Mouse (Mus musculus) embryonic facial prominence, embryonic 13.5 days (tissue): Measurements from ENCODE around the gene Nmbr. TPM values are rescaled to one million over a fixed set of nuclear protein-coding genes. Genes with fewer than 3 reads are reported as not detected.

Source experiments
- ATAC-seq: fragments of 200-750 bp; cut with Nextera tagmentation; 2 replicates; pipeline ENCODE4 v1.8.0; 2017; ENCODE audit warnings: low read depth; ENCODE audit not compliant: insufficient number of reproducible peaks, insufficient read depth, low FRiP score, low TSS enrichment
- H3K27ac ChIP-seq: fragments of 300-500 bp; sonication (generic); 2 replicates; pipeline ENCODE4 v1.5.1; 2015; ENCODE audit warnings: moderate library complexity, mild to moderate bottlenecking, inconsistent platforms
- H3K27me3 ChIP-seq: fragments of 300-500 bp; sonication (generic); 2 replicates; pipeline ENCODE4 v1.6.1; 2015; ENCODE audit warnings: mild to moderate bottlenecking, inconsistent platforms
- H3K36me3 ChIP-seq: fragments of 300-500 bp; sonication (generic); 2 replicates; pipeline ENCODE4 v1.6.1; 2015; ENCODE audit warnings: mild to moderate bottlenecking, inconsistent platforms
- H3K4me1 ChIP-seq: fragments of 300-500 bp; sonication (generic); 2 replicates; pipeline ENCODE4 v1.6.1; 2015; ENCODE audit warnings: inconsistent platforms
- H3K4me2 ChIP-seq: fragments of 300-500 bp; sonication (generic); 2 replicates; pipeline ENCODE4 v1.6.1; 2015; ENCODE audit warnings: moderate library complexity, mild to moderate bottlenecking, inconsistent platforms
- H3K4me3 ChIP-seq: fragments of 300-500 bp; sonication (generic); 2 replicates; pipeline ENCODE4 v1.5.1; 2015; ENCODE audit warnings: mild to moderate bottlenecking, inconsistent platforms
- H3K9ac ChIP-seq: fragments of 300-500 bp; sonication (generic); 2 replicates; pipeline ENCODE4 v1.6.1; 2015; ENCODE audit warnings: mild to moderate bottlenecking, inconsistent platforms
- H3K9me3 ChIP-seq: fragments of 300-500 bp; sonication (generic); 2 replicates; pipeline ENCODE4 v1.6.1; 2016; ENCODE audit warnings: inconsistent platforms
- whole genome bisulfite sequencing: fragments of 180-500 bp; shearing (Covaris S2); methylation state at CpG from one replicate; pipeline ENCODE4 v1.1.7; 2015; ENCODE audit warnings: mixed read lengths; 5-methylcytosine and 5-hydroxymethylcytosine counted together
- polyA plus RNA-seq: library from polyadenylated mRNA; unstranded; fragments of >200 nt; fragmentation: Nextera tagmentation; extraction: Ambion mirVana; gene quantifications from 2 replicates; pipeline ENCODE4 v1.2.1, GENCODE M21; 2015

Nmbr gene
- 0.28 and 0.99 TPM in 2 replicates for polyA plus RNA-seq

DNA sequence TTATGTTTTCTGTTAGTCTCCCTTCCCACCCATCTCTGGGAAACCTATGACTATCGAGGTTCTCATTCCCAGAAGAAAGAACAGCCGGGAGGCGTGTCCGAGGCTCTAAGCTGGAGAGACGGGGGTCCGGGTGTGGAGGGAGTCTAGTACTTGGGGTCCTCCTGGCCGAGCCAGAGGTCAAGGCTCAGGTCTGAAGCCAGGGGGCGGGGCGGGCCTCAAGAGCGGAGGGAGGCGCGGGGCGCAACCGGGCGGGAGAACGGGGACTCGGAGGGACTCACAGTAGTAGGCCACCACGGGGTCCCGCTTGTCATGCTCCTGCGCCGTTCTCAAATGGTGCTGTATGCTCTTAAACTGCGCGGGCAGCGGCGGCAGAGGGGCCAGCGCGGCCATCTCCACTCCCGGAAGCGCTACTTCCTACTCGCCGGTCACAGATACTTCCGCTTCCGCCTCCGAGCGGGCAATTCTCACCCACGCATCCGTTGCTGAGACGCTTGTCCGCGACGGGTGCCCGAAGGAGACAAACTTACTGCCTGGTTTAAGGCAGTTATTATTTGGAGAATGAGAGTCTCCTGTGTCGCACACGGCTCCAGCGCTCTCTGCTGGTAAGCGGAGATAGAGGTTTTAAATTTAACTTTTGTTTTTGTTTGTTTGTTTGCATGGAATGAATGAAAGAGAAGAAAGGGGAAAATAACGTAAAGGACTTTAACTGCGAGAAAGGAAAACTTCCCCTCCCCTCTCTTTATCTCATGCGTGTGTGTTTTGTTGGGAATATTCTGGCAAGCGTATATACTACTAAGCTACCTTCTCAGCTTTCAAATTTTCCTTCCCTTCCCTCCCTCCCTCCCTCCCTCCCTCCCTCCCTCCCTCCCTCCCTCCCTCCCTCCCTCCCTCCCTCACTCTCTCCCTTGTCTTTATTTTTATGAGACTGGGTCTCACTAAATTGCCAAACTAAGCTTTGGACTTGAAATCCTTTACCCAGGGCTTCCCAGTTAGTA, at the start of gene Nmbr, which contains the start of gene Vta1:
Gene Nmbr, plus strand, starts transcription at position 520 of the 995 bp plus-strand sequence.
Gene Vta1, minus strand, starts transcription at position 489 of the 995 bp plus-strand sequence.
- no peaks in the 10 kb centered on the region for H3K36me3 ChIP-seq
- under 1% methylated on average over 50 of the region's 50 CpGs for WGBS
- no peaks in the 10 kb centered on the region for H3K27me3 ChIP-seq
- peak within 1 kb of the TSS; percentile 69 for H3K27ac ChIP-seq
- peak; percentile 94 for ATAC-seq
- H3K4me2 ChIP-seq, result peak within 1 kb of the TSS; percentile 70
- H3K9me3 ChIP-seq, result no peaks in the 10 kb centered on the region
- H3K9ac ChIP-seq, result peak within 1 kb of the TSS; percentile 87
- peaks cover 11% of the 10 kb centered on the region for H3K4me1 ChIP-seq
- peak within 1 kb of the TSS; percentile 94 for H3K4me3 ChIP-seq

DNA sequence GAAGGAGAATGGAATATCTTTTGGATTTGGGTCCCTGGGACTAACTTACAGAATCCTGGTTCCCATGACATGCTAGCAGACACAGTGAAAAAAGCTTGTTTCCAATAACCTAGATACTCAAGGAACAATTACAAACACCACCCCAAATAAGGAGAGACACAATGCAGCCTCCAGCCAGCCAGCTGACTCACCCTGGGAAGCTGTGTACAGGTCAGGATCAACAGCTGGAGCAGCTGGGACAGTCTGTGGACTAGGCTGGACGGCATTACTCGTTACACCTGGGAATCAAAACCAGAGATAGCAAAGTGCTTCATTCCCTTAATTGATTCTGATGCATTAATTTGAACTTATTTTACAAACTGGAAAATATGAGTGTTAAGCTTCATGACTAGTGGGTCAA, 44.5 kb upstream of the Nmbr start:
- Histone ChIP-seq H3K9me3 (no peaks in the 10 kb centered on the region), H3K9ac (no peak overlapping the region), H3K27me3 (no peaks in the 10 kb centered on the region), H3K4me3 (no peak overlapping the region), H3K4me2 (no peak overlapping the region), H3K27ac (no peak overlapping the region), H3K4me1 (no peaks in the 10 kb centered on the region), H3K36me3 (peaks cover 22% of the 10 kb centered on the region)
- no peak for ATAC-seq
- WGBS, result 82% methylated on average over 2 of the region's 2 CpGs

DNA sequence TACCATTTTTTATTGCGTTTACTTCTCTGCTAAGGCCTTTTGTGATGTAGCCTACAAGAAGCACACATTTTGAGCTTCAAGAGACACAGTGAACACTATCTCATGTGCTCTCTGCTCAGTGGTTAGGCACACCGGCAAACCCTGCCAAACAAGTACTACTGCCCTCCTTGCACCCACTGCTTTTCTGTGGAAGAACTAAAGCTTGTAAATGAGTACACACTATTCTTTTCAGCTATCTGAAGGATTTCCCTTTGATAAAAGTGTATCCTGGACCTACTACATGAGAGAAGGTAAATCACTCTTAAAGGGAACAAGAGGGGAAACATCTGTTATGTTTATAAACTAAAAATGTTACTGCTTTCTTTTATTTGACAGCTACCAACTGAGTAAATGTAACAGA, 39.2 kb upstream of the Nmbr start:
- Histone ChIP-seq H3K9me3 (no peaks in the 10 kb centered on the region), H3K4me2 (no peak overlapping the region), H3K27me3 (no peaks in the 10 kb centered on the region), H3K4me1 (no peaks in the 10 kb centered on the region), H3K27ac (no peak overlapping the region), H3K36me3 (peaks cover 32% of the 10 kb centered on the region), H3K9ac (no peak overlapping the region), H3K4me3 (no peak overlapping the region)
- ATAC-seq, result no peak
- 93% methylated on average over 2 of the region's 2 CpGs for WGBS

DNA sequence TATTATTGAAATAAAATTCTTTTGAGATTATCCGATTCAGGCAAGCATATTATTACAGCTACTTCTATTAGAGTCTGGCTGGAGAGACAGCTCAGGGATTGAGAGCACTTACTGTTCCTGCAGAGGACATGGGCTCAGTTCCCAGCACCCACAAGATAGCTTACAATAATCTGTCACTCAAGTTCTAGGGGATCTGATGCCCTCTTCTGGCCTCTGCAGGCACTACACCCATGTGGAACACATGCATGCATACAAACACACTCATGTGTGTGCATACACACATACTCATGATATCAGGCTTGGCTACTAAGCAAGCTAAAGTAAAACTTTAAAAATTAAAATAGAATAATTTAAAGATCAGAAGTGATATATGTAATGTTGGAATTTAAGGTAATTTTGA, 19.7 kb upstream of the Nmbr start:
- Histone ChIP-seq H3K27ac (no peak overlapping the region), H3K4me3 (no peak overlapping the region), H3K9ac (no peak overlapping the region), H3K9me3 (0 out of 2 replicates have a peak, but pooled peaks cover 3% of the 10 kb centered on the region), H3K4me2 (no peak overlapping the region), H3K27me3 (no peaks in the 10 kb centered on the region), H3K36me3 (peaks cover 18% of the 10 kb centered on the region), H3K4me1 (no peaks in the 10 kb centered on the region)
- WGBS, result 93% methylated on average over 1 of the region's 1 CpGs
- no peak for ATAC-seq

DNA sequence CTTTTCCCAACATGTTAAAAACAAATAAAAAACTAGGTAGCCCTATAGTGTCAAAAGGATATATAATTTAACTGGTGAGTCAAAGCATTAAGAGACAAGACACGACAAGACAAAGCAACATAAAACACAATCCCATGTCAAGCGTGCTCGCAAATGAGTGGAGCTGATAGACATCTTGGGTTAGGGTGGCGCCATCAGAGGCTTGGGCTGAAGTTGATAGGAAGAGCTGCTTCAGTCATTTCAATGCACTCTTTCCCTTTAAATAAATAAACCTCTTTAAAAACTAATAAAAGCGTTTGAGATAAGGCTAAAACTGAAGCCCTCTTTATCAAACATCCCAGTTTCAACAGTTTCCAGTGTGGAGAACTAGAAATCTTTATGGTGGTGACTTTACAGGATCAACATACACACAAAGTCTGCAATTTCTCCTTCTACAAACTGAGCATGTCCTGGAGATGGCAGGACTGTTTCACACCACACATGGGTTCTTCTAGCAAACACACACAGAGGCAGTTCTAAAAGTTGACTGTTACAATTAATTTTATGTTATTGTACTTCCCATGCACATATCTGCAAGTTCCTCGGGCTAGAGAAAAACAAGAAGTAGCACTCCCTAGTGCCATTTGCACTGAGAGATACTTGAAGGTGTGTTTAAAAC, 16.5 kb upstream of the Nmbr start:
- WGBS, result 90% methylated on average over 6 of the region's 6 CpGs
- no peak for ATAC-seq
- Histone ChIP-seq H3K27me3 (no peaks in the 10 kb centered on the region), H3K4me2 (no peak overlapping the region), H3K9me3 (0 out of 2 replicates have a peak, but pooled peaks cover 3% of the 10 kb centered on the region), H3K4me3 (no peak overlapping the region), H3K36me3 (peaks cover 18% of the 10 kb centered on the region), H3K27ac (no peak overlapping the region), H3K9ac (no peak overlapping the region), H3K4me1 (no peaks in the 10 kb centered on the region)

DNA sequence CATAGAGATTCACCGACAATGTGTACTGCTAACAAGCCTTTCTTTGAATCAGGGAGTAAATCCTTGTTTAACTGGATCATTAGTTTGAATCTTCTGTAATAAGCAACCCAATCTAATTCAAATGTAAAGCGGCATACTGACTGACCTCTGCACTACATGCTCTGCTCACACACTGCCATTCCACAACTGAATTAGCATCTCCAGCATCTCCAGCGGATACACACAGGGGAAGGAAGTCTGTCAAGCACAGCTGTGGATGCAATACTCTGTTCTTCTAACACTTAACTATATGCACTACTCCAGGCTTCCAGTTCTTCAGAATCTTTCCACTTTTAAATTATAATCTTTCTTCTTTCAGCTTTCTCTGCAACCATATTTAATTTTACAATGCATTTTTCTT, 15.0 kb upstream of the Nmbr start:
- Histone ChIP-seq H3K9ac (no peak overlapping the region), H3K4me1 (no peaks in the 10 kb centered on the region), H3K4me3 (no peak overlapping the region), H3K27ac (no peak overlapping the region), H3K9me3 (0 out of 2 replicates have a peak, but pooled peaks cover 3% of the 10 kb centered on the region), H3K27me3 (no peaks in the 10 kb centered on the region), H3K4me2 (no peak overlapping the region), H3K36me3 (peaks cover 16% of the 10 kb centered on the region)
- no peak for ATAC-seq
- WGBS, result 89% methylated on average over 3 of the region's 3 CpGs

DNA sequence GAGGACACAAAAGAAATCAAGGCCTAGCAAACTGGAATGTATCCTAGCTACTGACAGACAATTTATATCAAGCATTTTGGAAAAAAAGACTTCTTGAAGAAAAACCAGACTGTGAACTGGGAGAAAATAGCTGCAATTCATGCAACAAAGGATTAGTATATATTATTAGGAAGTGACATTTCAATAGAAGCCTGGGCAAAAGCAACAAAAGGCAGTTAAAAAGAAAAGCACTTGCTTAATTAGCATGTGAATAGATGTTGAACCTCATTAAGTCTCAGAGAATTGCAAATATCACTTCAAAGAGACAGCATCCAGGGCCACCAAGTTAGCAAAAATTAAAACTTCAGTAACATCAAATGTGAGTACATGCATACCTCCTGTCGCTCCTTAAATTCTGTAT, 2.2 kb upstream of the Nmbr start:
- Histone ChIP-seq H3K9me3 (no peaks in the 10 kb centered on the region), H3K4me1 (peaks cover 11% of the 10 kb centered on the region), H3K27ac (no peak overlapping the region), H3K4me3 (no peak overlapping the region), H3K27me3 (no peaks in the 10 kb centered on the region), H3K4me2 (0 out of 2 replicates have a peak overlapping the region, but pooled peaks have one; percentile 70), H3K36me3 (no peaks in the 10 kb centered on the region), H3K9ac (no peak overlapping the region)
- WGBS, result 75% methylated on average over 1 of the region's 1 CpGs
- ATAC-seq, result no peak

DNA sequence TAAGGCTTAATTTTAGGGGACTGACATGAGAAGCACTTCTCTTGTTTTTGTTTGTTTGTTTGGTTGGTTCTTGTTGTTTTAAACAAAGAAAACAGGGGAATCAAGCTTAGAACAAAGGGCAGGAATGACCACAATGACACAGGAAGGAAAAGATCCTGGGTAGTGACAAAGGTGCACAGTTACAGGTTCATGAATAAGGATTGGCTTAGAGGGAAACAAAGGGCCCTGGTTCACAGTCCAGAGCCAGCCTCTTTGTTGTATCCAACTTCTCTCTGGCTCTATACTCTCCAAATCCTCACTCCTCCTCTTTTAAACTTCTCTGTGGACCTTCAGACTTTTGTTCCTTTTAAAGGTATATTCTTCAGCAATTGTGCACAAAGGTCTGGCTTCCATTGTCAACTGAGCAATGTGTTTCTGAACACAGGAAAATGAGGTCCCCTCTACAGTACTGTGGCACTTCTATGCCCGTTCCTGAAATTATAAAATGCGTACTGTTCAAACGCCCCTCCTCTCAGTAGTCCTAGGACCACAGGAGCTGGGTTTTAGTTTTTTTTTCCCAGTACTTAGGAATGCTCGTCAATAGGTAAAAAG, 1.5 kb upstream of the Nmbr start:
- Histone ChIP-seq H3K9me3 (no peaks in the 10 kb centered on the region), H3K27me3 (no peaks in the 10 kb centered on the region), H3K4me1 (peaks cover 11% of the 10 kb centered on the region), H3K9ac (0 out of 2 replicates have a peak overlapping the region, but pooled peaks have one; percentile 87), H3K4me3 (peak overlapping the region; percentile 94), H3K27ac (no peak overlapping the region), H3K4me2 (peak overlapping the region; percentile 70), H3K36me3 (no peaks in the 10 kb centered on the region)
- WGBS, result 70% methylated on average over 4 of the region's 4 CpGs
- ATAC-seq, result no peak

DNA sequence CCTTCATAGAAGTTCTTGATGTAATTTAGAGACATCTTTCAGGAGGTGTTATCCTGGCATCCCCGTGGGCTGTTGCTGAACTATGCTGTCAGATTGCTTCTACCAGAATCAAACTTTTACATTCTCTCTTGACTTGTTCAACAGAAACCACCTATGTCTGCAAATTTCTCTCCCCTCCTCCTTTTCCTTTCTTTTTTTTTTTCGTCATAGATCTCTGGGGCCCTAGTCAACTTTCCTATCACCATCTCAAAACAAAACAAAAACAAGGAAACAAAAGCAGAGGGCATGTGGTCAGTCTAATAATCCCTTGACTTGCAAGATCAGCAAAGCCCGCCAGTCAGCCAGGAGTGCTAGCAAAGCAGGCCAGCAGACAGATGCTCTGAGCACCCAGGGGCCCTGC, 12.7 kb downstream of the Nmbr start, which contains the start of gene Gje1:
Gene Gje1, minus strand, starts transcription at position 101 of the 400 bp plus-strand sequence.
- 59% methylated on average over 3 of the region's 3 CpGs for WGBS
- no peaks in the 10 kb centered on the region for H3K4me1 ChIP-seq
- no peak for ATAC-seq

DNA sequence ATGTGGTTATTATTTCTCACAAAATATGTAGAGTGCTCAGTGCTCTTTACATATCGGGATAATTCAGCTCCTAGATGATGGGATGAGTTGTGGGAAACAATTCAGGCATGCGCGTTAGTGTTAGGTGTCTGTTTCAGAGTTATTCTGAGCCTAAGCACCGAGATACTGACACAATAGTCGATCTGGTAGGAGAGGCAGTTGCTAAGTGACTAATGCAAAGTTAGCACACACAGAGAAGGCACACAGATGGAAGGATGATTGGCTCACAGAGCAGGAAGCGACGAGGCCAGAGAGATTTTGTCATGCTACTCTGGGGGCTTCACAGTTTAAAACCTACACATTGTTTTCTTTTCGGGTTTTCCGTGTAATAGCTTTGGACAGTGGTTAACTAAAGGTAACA, 20.3 kb downstream of the Nmbr start:
- Histone ChIP-seq H3K27me3 (no peaks in the 10 kb centered on the region), H3K4me3 (no peak overlapping the region), H3K36me3 (no peaks in the 10 kb centered on the region), H3K9ac (no peak overlapping the region), H3K4me1 (no peaks in the 10 kb centered on the region), H3K27ac (no peak overlapping the region), H3K4me2 (no peak overlapping the region), H3K9me3 (no peaks in the 10 kb centered on the region)
- ATAC-seq, result no peak
- 70% methylated on average over 9 of the region's 9 CpGs for WGBS

More for the DNA sequence above, 12.7 kb downstream of the Nmbr start, which contains the start of gene Gje1:
- H3K4me3 ChIP-seq, result no peak within 1 kb of the TSS
- no peak within 1 kb of the TSS for H3K9ac ChIP-seq
- H3K27ac ChIP-seq, result no peak within 1 kb of the TSS
- H3K4me2 ChIP-seq, result no peak within 1 kb of the TSS
- no peaks in the 10 kb centered on the region for H3K27me3 ChIP-seq
- no peaks in the 10 kb centered on the region for H3K9me3 ChIP-seq
- H3K36me3 ChIP-seq, result no peaks in the 10 kb centered on the region

DNA sequence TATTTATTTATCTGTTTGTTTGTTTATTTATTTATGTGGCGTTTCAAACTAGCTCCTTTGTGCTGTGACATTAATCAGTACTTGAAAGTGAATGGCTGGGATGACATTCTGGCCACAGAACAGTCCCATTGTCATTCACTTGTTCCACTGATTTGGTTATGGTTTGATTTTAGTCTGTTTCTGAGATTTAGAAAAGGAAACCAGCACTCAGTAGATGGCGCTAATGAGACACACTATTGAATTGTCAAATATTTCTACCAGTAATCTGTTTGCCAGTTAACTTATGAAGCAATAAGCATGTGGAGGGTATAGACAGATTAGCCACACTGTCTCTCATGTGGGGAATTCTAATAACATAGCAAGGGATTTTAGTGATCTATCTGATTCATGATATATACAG, 28.9 kb downstream of the Nmbr start:
- Histone ChIP-seq H3K27me3 (no peaks in the 10 kb centered on the region), H3K4me2 (no peak overlapping the region), H3K9ac (no peak overlapping the region), H3K9me3 (no peaks in the 10 kb centered on the region), H3K27ac (no peak overlapping the region), H3K4me1 (no peaks in the 10 kb centered on the region), H3K36me3 (no peaks in the 10 kb centered on the region), H3K4me3 (no peak overlapping the region)
- 6% methylated on average over 2 of the region's 2 CpGs for WGBS
- no peak for ATAC-seq
